Mouse (Mus musculus) adrenal gland, postnatal 36 days (tissue): ENCODE data around the gene Ttll5. TPM values are rescaled to one million over a fixed set of nuclear protein-coding genes. Genes with fewer than 3 reads are reported as not detected.
A peak's percentile ranks its signal among the peaks of the same experiment; 100 is the strongest.

ENCODE experiments used
- DNase-seq, 2 experiments: peaks; one replicate each; pipeline ENCODE4 v3.0.0; 2021; ENCODE audit warnings: mixed read lengths in 1 of 2
- total RNA-seq, 2 experiments: library from RNA; stranded (reverse); gene quantifications; 2 replicates each; pipeline ENCODE4 v1.2.3; 2021

Ttll5 gene
- total RNA-seq, 2 experiments from 2014 or later, result 17.3 to 29.2 TPM

DNA sequence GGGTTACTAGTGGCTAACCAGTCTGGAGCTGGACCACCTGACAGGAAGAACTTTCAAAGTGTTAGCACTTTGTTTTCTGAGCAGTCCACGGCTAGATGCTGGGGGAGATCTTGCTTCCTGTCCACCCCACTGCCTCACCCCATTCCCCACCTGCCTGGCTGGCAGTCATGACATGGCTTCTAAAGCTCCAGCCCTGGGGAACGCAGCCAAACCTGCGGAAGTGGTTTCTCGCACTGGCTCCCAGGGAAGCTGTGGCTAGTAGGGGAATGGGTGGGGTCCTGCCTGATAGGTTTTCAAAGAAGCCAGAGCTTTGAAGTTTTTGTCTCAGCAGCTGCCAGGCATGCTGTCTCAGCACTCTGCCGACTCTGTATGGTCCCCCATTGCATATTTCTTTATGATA lies 145.1 kb downstream of the Ttll5 start:
- DNase-seq, result no peak

GRCm38 (mm10) chr12:85970191-85970590 lies 145.7 kb downstream of the Ttll5 start:
- DNase-seq, result no peak

DNA sequence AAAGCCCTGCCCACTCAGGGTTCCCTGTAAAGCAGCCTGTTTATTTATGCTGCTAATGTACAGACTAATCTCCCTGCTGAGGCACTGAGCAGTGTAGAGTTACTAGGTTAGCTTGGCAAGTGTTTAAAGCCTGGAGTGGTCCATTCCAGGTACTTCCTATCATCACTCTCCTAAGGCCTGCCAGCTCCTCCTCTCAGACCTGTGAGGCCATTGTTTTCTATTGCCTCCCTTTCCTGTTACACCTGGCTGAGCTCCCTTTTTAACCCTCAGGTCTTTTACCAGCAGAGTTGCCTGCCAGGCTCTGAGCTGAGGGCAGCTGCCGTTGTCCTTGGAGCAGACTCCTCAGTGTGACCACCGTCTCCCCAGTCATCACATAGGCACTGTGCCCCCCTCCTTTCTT lies 146.3 kb downstream of the Ttll5 start:
- DNase-seq, result no peak

DNA sequence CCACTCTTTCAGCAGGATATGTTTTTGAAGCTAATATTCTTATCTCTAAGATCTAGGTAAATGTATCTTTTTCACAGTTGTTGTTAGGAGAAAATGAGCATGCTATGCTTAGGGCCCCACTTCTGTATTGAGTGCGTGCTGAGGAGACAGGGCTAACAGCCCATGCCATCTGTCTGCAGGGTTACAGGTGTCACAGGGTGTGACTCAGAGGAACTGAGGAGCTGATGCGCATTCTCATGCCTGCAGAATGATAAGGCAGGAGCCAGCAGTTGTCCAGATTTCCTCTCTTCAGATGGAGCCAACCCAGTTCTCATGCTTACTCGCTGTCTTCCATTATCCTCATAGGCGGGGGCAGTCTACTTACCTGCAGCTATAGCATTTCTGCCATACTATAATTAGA lies 147.2 kb downstream of the Ttll5 start:
- no peak for DNase-seq

DNA sequence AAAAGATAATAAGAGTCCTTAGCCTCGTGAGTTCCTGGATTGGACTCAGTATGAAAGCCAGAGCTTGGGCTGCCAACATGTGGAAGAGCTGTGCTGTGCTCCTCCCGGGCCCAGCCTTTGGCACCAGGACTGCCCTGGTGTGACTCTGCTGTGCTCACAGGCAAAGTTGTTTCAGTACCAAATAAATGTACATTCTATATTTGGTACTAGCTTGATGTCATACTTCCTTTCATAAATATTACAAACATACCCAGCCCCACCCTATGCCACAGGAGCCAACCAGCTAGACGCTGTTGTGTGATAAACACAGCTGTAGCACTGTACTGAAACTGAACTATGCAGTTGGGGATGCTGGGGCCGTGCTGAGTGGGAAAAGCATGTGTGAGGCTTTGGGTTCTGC lies 149.1 kb downstream of the Ttll5 start:
- no peak for DNase-seq

DNA sequence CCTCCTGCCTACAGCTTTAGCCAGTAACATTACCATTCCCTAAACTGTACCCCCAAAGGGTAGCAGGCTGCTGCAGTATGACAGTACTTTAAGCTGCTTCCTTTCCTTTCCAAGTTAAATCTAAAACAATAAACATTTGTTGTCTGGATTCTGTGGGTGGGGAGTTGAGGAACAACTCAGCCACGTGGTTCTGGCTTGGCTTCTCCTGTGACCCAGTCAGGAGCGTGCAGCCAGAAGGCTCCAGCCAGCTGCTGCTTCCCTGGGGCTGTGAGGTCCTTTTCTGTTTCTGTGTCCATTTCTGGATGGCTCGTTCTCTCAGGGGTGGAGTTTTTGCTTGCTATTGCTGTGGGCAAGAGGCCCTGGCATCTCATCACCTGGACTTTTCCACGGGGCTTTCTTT lies 149.6 kb downstream of the Ttll5 start:
- DNase-seq, result no peak

GRCm38 (mm10) chr12:85979996-85980395 lies 155.5 kb downstream of the Ttll5 start:
- DNase-seq, result no peak

DNA sequence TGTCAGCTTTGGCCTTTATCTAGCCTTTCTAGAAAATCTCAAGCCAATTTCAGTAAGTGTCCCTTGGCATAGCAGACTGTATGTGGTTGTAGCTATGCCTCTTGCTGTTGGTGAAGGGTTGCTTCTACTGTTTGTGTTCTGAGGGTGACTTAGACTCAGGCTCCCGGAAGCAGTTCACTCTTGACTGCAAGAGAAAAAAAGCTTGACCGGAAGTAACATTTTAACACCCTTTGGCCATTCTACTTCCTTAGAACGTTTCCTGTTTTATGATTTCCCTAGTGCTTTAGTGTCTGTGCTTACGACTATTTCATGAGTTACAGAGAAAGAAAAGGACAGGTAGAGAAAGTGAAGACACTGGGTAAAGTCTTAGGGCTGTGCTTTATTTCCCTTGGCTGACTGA lies 161.1 kb downstream of the Ttll5 start:
- no peak for DNase-seq

- no peak for DNase-seq
These were observed 161.6 kb downstream of the Ttll5 start for GRCm38 (mm10) chr12:85986024-85986423.

DNA sequence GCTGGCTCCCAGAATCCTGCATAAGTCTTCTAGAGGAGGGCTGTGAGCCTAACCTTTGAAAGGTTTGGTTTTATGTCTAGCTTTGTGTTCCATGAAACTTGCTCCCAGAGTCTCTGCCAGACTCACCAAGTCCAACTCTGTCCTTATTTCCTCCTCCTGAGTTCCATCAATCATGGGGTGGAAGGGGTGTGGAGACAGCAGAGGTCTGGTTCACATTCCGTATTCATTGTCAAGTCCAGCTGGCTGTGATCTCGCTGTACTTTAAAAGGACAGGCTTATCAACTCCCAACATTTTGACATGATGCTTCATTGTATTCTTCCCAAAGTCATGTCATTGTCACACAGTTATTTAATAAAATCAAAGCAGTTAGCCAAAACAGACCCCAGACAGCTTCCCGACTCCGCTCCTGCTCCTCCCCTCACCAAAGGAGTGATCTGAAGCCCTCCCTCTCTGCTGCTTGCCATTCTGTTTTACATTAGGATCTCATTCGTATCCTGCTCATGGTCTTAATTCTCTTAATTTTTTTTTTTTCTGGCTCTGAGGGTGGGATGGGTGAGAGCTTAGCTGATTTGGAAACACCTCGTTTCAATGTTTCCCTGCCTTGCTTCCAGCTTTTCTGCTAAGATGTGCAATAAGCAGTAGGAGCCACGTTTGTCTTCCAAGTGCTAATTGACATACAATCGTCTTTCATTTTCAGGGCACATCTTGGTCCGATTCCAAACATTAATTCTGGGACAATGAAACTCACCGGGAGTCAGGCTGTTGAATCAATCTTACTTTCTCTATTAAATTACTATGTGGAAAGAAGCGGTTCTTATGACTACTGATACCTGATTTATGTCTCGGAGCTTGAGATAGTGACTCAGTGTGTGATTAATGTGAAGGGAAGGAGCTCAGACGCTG lies 162.3 kb downstream of the Ttll5 start:
- no peak for DNase-seq

DNA sequence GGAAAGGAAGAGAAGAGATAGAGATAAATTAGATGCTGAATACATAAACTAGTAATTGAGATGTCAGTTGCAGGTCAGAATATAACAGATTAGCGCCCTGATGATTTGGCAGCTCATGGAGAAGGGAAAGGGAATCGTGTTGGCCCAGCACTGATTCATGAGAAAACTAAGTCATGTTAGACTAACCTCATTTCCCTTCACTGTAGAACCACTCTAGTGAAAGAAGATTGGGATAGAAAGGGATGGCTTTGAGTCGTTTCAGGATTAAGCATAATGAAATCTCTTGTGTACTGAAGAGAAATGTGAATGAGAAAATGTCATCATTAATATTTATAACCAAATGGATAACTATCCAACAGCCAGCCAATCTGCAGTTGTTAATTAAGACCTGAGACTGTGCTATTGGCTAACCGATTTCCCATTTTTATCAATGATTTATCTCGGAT lies 163.0 kb downstream of the Ttll5 start:
- no peak for DNase-seq

GRCm38 (mm10) chr12:85988121-85988520 lies 163.7 kb downstream of the Ttll5 start:
- no peak for DNase-seq

- no peak for DNase-seq
These were observed 164.4 kb downstream of the Ttll5 start for GRCm38 (mm10) chr12:85988818-85989377.

DNA sequence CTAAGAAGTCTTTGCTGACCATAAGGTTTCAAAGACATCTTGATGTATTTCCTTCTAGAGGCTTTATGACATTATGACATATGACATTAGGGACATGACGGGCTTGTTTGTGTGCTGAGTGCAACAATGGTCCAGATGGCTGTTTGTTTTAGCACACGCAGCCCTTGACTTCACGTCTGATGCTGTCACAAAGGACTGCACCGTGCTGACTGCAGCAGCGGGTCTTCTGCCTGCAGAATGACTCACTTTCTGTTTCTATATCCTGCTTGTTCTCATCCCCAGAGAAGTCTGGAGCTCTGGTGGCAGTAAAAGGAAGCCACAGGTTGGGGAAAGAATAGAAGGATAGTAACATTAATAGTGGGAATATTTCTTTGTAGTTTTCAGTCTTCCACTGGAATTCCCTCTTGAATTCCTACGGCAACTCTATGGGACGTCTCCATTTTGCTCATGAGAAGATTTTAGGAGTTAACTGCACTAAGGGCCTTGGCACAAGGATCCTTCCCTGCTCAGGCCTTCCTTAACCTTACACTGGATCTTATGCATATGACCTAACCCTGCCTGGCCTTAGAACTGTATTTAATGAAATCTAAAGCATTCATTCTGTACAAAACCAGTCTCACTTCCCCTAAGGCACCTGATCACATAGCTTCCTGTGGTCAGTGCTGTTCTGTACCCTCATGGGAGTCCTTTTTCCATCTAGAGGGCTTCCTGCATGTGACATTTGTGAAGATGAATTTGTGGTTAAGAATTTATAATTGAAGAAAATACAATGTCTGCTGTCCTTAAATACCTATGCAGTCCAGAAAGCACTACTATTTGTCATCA lies 167.8 kb downstream of the Ttll5 start:
- DNase-seq, result no peak

- DNase-seq, result no peak
These were observed 168.4 kb downstream of the Ttll5 start for GRCm38 (mm10) chr12:85992838-85993234.

DNA sequence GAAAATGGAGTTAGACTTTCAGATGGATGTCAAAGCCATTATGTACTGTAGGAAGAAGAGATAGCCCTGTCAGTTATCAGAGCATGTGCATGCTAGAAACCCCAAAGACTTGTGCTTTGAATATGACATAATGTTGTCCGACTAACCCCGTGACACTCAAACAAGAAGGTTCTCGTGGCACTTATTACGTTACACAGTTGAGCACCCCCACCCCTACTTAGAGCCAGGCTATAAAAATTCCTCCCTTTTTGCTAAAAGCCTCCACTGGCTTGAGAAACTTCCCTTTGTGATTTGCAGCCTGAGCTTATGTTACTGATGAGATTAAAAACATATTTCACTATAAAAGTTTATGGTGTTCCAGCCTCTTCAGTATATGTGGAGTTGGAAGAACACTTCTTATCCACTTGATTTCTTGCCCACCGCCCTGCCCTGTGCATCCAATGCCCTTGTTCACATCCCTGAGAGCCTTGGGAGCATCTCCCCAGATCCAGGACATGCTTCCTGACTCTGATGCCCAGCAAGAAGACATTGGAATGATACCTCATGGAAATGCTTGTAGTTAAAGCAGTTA lies 169.4 kb downstream of the Ttll5 start:
- DNase-seq, result no peak

GRCm38 (mm10) chr12:86000641-86001073 lies 176.2 kb downstream of the Ttll5 start:
- DNase-seq, result peak; percentile 74 to 77

GRCm38 (mm10) chr12:86001120-86001655 lies 176.7 kb downstream of the Ttll5 start:
- no peak for DNase-seq

DNA sequence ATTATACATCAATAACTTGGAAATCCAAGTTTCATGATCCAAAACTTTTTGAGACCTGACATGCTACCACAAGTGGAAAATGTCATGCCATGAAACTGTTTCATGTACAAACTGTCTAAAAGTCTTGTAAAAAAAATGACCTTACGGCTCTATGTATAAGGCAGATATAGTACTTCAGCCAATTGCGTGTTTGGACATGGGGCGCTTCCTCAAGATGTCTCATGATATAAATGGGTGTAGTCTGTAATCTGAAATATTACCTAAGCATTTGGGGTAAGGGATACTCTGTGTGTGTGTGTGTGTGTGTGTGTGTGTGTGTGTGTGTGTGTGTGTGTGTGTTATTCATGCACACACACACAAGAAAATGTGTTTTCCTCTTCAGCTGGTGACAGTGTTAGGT lies 180.2 kb downstream of the Ttll5 start:
- no peak for DNase-seq

GRCm38 (mm10) chr12:86007377-86007776 lies 182.9 kb downstream of the Ttll5 start:
- no peak for DNase-seq

DNA sequence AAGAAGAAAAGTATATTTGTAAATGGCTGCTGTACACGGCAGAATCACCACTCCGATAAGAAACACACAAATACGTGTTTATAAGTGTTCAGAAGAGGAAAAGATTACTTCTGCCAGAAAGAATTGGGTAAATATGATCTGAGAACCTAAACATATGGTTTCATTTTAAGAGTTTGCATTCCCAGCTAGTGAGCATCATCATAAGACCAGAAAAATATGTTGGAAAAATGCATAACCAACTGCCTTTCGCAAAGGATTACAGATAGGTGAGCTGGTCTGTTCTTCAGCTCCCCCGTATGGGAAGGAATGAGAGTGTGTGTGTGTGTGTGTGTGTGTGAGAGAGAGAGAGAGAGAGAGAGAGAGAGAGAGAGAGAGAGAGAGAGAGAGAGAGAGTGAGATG lies 186.2 kb downstream of the Ttll5 start:
- DNase-seq, result no peak

GRCm38 (mm10) chr12:86012195-86012594 lies 187.7 kb downstream of the Ttll5 start:
- DNase-seq, result no peak
